Mouse (Mus musculus): ENCODE measurements around the gene Pbxip1. TPM values are rescaled to one million over a fixed set of nuclear protein-coding genes. Genes with fewer than 3 reads are reported as not detected.
A peak's percentile ranks its signal among the peaks of the same experiment; 100 is the strongest.

Gene Pbxip1
- 196 TPM in 2 replicates for total RNA-seq (2017)

DNA sequence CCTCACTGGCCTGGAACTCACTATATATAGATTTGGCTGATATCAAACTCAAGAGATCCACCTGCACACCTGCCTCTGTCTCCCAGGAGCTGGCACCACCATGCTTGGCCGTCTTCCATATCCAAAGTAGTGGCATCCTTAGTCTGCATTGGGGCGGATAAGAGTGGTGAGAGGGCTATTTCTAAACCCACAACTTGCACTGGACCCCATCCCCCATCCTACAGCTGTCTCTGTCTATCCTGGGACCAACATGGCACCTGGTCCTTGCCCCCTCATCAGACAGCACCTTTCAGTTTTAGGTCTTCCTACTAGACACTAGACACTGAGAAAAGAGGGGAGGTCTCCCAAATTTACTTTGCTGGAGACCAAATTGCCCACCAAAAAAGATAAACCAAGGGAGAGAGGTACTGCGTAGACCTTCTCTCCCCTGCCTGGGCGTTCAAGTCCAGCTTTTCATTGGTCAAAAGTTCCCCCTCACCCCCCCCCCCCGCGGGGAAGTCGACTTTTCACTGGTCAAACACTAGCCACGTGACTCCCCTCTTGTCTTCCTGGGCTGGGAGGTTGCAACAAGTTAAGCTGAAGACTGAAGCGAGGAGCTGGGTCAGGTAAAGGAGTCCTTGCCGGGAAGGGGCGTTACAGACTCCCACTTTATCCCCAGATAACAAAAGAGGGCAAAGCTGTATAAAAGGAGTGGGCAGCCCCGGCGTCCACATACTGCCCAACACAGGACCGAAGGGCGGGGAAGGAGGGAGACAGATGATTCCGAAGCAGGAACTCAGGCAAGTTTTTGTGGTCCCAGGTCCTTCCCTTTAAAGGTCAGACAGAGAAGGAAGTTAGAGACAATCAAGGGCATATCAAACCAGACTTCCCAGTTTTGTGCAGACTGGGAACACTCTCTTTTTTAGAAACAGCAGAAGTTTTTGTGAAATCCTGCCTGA lies at the start of gene Pbxip1:
Pbxip1 (plus strand) TSS at position 531 of the 938 bp plus-strand sequence.
- peak; percentile 51 for ATAC-seq (ENCODE audit: extremely low read depth, insufficient number of reproducible peaks, low FRiP score, poor library complexity, severe bottlenecking)

DNA sequence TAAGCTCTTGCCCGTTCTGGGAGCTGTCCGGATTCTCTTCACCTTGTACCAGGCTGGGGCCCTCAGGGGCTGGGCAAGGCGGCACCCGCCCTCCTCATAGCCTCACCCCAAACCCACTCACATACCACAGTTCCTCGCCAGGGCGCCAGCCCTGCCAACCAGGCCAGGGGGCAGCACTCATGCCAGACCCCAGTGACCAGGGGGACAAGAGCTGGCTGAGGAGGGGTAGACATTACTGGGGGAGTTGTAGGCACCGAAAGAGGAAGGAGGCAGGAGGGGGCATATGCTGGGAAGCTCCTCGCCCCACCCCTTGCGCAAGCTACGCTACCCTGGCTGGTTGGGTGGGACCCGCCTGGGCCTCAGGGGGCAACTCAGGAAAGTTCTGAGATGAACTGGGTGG lies 48.9 kb upstream of the Pbxip1 start:
- no peak for ATAC-seq (ENCODE audit: extremely low read depth, insufficient number of reproducible peaks, low FRiP score, poor library complexity, severe bottlenecking)

DNA sequence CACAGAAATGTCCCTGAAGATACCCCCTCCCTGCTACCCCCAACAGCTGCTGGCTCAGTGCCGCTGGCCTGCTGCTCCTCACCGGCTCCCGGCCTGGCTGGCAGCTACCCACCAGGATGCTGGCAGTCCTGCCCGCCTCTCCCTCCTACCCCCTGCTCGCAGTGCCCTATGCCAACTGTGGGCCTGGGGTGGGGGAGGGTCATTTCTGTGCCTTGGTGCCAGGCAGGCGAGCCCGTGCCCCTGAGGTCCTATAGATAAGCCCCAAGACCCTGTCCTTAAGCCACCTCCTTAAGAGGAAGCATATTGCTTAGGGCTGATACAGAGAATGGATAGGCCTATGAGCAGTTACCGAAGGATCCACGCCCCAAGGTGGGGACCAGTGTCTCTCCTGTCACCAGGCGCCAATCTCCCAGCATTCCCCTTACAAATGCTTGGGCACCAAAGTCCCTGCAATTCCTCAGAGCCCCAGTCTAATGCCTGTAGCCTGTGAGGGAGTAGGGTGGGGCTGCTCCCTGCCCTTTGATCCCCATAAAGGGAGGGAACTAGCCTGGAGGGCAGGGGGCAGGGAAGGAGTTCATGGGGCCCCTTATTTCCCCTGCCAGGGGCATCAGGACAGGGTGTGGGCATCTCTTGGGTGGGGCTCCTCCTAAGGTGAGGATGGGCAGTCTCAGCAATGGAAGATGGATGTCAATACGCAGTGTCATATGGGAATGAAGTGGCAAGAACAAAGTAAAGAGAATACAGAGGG lies 48.2 kb upstream of the Pbxip1 start:
- no peak for ATAC-seq (ENCODE audit: extremely low read depth, insufficient number of reproducible peaks, low FRiP score, poor library complexity, severe bottlenecking)

DNA sequence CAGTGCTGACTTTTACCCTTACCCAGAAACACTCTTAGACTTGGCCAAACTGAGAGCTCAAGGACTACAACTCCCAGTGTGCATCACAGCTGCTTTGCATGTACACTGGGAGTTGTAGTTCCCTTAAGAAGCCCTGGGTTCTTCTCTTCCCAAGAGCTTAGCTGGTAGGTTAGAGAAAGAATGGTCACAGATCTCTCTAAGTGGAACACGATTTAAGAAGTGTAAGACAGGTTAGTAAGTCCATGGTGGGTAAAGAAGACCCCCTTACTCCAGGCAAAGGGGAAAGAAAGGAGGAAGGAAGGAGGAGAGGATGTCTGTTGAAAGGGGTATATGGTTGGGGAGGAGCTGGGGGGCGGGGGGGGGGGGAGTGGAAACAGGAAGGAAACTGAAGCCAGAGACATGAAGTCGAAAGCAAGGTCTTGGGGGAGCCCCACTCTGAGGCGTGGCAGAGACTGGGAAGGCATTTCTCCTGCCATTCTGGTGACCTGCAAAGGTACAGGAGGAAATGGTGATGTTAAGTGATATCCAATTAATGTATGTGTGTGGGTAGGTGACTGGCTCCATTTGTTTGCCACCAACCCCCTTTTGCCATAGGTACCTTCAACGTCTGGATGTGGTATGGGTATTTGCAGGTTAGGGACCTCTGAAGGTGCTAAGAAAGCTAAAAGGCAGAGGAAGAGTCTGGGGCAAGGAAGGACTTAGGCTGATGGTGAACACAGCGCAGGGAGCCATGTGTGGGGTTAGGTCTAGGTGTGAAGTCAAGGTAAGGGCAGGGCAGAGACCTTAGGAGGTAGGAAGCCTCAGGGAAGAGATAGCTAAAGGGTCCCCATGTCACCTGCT lies 47.4 kb upstream of the Pbxip1 start:
- ATAC-seq (ENCODE audit: extremely low read depth, insufficient number of reproducible peaks, low FRiP score, poor library complexity, severe bottlenecking), result peak; percentile 47

DNA sequence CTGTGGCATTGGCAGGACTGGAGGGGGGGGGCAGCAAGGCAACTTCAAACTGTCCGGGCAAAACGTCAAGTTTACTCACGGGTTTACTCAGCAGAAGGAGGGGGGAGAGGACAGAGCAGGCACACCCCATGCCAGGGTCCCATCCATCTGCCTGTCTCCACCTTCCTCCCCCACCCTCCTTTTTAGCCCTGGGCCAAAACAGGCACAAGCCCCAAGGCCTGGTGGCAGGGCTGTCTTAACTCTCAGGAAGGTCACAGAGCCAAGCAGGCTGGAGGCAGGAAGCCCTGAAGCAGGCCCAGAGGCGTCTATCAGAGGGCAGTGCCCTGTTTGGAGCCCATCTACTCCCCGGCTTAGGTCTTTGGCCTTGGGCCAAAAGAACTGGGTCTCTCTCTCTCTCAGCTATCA lies 46.4 kb upstream of the Pbxip1 start:
- ATAC-seq (ENCODE audit: extremely low read depth, insufficient number of reproducible peaks, low FRiP score, poor library complexity, severe bottlenecking), result no peak

DNA sequence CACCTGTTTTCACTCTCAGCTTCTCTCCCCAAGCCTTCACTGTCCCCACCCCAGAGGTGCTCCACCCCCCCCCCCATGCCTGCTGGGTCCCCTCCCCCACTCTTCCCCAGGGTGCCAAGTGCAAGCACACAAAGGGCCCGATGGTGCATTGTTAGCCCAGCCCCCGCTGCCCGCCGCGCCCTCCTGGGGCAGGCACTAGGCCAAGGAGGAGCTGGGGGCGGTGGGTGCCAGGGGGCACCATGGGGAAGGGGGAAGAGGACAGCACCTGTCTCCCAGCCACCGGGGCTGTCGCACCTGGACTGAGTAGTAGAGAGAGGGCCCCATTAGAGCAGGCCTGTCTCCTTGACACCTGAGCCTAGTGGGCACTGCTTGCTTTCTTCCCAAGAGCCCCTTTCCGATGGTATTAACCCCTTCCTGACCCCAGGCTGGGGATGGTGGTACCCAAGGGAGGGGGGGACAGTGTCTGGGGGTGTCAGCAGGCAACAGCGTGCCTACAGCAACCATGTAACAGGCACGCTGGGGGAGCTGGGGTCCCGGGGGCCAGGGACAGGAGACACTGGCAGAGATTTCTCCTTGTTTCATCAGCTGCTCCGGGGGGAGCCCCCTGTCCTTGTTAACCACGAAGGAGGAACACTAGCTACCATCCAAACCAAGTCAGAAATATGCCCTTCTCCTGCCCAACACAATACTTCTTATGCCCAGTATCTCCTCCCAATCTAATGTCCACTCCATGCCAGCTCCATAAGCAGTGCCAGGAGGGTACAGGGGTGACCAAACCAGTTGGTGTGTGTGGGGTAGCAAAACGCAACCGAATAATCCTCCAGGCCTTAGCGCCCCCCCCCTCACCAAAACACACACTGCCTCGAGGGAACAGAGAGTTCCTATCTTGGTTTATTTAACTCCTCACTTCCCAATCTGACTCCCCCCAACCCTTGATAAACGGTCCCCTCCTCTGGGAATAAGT lies 45.5 kb upstream of the Pbxip1 start:
- no peak for ATAC-seq (ENCODE audit: extremely low read depth, insufficient number of reproducible peaks, low FRiP score, poor library complexity, severe bottlenecking)

DNA sequence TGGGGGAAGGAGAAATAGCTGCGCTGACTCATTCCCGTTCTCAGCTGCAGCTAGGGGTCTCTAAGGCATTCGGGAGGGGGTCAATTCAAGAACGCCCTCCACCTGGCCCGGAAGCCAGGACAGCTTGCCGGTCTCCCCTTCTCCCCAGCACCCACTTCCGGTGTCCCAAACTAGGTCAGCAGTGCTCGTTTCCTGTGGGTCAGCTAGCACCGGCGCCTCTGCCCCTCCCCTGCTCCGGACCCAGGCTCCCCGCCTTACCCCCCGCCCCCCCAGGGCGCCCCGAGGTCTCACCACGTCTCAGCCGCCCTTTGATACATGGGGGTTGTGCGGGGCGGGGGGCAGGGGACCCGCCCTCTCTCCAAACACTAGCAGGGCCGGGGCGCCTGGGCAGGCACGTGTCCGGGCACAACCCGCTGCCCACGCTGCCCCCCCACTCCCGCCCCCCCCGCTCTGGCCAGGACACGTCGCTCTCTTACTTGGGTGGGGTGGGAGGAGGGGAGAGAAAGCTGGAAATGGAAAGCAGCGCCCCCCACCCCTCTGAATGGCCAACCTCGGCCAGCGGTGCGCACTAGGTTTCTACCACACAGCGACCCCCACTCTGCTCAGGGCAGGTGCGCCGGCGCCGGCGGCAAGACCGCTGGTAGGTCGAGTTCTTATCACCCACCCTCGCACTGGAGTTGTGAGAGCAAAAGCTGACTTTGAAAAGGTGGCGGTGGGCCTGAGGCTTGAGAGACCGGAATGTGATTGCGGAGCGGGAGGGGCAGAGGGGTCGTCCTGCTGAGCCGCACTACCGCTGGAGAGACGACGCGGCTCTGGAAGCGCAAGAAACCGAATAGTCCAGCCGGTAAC lies 44.6 kb upstream of the Pbxip1 start:
- ATAC-seq (ENCODE audit: extremely low read depth, insufficient number of reproducible peaks, low FRiP score, poor library complexity, severe bottlenecking), result no peak

DNA sequence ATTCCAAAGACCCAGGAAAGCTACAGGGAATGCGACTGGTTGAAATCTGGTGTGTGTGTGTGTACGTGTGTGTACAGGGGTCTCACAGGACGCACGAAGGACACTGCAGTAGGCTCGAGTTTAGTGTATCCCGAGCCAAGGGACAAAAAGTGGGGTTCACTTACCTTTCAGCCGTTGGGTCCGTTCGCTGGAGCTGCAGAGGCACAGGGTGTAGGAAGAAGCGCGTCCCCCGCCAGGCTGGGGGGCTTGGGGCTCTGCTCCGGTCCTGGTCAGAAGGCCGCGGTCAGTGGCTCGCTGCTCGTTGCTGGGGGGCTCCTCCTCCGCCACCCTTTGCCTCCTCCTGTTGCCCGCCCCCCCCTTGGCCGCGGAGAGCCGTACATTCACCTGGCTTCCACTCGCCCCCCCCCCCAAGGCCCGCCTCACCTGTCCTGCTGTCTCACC lies 43.6 kb upstream of the Pbxip1 start:
- ATAC-seq (ENCODE audit: extremely low read depth, insufficient number of reproducible peaks, low FRiP score, poor library complexity, severe bottlenecking), result no peak

DNA sequence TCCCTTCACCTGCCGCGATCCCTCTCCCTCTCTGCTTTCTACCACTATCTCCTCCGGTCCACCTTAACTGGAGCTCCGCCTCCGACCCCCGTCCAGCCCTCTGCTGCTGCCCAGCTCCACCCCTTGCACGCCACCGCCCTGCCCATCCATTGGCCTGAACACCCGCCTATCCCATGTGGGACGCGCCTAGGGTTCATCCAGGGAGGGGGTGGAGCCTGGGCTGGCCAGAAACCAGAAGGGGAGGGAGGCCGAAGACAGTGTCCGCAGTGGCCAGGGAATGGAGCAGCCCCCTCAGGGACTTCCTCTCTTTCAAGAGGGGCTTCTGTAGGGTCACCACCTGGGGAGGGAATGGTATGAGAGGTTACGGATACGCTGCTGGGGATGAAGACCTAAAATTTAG lies 42.9 kb upstream of the Pbxip1 start:
- peak; percentile 78 for ATAC-seq (ENCODE audit: extremely low read depth, insufficient number of reproducible peaks, low FRiP score, poor library complexity, severe bottlenecking)

DNA sequence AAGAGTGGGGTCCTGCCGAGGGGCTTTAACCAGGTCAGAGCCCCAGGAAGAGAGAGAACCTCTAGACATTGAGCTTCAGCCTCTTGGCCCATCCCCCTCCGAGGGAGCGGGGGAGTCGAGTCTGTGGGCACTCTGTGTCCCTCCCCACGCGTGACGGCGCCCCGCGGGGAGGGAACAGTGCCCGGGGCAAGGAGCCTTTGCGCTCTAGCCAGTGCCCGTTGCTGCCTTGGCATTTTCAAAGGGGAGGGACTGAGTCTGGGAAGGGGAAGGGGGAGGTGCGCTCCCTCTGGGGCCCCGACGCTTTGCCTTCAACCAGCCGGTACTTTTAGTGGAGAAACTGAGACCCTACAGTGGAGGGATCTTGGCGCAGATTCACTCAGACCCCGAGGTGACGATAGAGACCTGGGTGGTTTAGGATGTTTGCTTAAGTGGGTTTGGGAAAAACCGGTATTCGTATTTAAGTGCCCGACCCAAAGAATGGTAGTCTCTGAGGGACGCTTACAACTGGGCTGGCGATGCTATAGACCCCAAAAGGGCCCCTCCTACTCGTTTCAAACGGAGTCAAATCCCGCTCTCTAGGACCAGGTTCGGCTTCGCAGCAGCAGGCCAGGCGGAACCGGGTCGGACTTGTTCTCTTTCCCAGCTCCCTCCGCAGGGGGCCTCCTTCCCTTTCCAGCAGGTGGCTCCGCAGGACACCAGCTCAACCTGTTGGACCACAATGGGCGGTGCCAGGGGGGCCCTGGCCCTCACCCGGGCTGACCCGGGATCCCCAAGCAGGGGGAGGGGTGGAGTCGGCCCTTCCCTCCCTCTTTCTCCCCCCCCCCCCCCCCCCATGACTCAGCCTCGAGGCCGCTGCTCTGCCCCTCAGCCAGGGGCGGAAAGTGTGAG lies 42.3 kb upstream of the Pbxip1 start, which contains the start of gene Zbtb7b:
Zbtb7b (minus strand) TSS at position 771 of the 888 bp plus-strand sequence.
- ATAC-seq (ENCODE audit: extremely low read depth, insufficient number of reproducible peaks, low FRiP score, poor library complexity, severe bottlenecking), result peak; percentile 59

DNA sequence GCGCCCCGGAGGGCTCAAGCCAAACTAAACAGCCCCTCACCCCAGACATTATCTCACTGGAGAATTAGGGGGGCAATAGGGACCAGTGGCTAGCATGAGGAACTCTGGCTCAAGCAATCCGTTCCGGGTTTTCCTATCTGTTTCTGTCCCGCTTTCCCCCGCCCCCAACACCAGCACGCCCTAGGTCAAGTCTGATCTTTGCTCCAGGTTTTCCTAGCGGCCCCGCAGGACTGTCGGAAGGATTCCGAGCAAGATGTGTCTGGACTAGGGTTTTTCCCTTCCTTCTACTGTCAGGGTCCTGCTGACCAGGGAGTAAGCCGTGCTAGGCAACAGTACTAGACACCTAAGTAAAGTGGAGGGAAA lies 41.6 kb upstream of the Pbxip1 start:
- no peak for ATAC-seq (ENCODE audit: extremely low read depth, insufficient number of reproducible peaks, low FRiP score, poor library complexity, severe bottlenecking)

DNA sequence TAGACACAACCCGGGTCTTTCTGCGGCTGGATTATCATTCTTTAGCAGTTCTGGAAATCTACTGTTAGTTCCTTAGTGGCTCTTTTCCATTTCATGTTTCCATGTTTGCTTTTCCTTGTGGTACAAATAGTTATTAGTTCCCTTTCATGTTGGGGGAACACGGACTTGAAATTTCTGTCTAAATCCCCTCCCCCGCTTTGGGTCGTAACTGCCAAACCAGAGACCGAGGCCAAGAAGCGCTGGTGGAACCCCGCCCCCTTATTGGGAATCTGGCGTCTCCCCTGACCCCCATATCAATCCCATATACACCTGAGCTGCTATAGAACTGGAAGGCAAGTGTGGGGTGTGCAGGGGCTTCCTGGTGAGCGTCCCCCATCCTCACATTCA lies 41.1 kb upstream of the Pbxip1 start:
- no peak for ATAC-seq (ENCODE audit: extremely low read depth, insufficient number of reproducible peaks, low FRiP score, poor library complexity, severe bottlenecking)

DNA sequence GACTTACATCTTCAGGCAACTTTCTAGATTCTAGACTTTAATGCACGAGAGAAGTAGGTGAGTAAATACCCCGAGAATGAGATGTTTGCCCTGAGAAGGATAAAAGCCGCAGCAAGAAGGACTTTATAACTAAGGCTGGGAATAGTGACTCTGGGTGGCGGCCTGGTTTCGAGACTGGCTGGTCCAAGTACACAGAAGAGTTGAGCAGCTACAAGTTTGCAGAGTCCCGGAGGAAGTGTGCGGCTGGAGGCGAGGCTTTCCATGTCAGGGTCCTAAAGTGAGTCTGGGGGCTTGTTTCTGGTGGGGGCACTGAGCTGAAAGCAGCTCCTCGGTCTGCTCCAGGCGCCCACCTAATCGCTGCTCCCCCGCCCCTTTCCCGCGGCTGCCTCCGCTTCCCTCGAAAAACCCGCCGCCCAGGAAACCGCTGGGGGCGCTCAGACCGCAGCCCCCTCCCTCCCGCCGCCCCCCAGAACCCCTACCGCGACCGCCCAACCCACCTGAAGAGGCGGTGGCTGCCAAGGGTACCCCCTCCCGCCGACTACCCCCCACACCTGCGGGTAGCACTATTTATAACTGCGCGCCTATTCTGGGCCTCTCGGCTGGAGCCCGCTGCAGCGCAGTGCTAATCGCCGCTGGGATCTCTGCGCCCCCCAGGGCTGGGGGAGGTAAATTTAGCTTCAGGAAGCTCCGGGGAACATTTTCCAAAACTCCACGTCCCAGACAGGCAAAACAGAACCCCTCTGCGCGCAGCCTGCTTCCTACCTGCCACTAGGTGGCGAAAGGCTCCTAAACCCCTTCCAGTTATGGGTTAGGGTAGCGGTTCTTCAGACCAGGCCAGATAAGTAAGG lies 40.5 kb upstream of the Pbxip1 start:
- ATAC-seq (ENCODE audit: extremely low read depth, insufficient number of reproducible peaks, low FRiP score, poor library complexity, severe bottlenecking), result peak; percentile 18; the same call in 1 of the 2 replicates

DNA sequence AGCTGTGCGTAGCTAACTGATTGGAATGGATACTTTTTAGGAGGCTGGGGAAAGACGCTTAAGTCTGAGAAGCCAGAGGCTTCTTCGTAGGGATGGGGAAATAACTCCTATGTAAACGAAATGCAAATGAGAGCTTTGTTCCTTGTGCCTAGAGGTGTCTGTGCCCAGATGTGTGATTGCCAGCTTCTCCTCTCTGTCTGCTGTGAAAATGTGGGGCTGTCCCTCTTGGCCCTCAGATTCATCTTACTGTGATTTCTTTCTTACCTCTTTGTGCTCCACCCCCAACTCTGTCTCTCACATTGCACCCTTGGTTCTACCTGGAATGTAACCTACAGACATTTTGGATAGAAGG lies 39.9 kb upstream of the Pbxip1 start:
- no peak for ATAC-seq (ENCODE audit: extremely low read depth, insufficient number of reproducible peaks, low FRiP score, poor library complexity, severe bottlenecking)

DNA sequence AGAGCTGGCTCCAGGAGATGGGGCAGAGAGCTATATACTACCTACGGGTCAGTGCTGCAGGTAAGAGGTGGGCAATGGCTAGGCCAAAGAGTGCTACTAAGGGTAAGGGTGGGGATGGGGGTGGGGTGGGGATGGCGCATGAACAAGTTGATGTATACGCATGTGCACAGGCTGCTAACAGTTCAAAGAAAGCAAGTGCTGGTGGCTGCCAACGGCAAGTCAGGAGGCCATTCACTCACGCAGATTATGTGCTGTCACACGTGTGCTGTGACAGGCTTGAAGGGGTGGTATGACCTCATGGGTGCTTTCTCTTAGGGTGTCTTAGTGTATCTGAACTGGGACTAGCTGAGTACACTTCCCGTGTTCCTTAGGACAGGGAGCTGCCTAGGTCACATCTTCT lies 35.2 kb upstream of the Pbxip1 start:
- no peak for ATAC-seq (ENCODE audit: extremely low read depth, insufficient number of reproducible peaks, low FRiP score, poor library complexity, severe bottlenecking)

DNA sequence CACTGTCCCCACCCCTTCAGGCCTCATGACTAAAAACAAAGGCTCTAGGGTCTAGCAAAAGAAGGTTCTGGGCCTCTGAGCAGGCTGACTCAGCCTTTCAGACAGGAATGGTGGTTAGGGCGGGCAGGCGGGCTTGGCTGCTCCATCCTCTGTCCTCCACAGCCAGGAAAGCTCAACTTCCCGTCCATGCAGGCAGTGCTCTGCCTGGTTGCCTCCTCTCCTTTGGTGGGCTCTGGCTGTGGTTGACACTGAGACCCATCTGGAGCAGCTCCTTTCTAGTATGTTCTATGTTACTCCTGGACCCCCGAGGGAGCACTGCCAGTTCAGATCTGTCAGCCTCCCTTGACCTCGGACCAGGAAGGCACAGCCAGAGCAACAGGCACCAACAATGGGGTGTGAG lies 33.8 kb upstream of the Pbxip1 start, which contains the start of gene Lenep:
Lenep (minus strand) TSS at position 101 of the 400 bp plus-strand sequence.
- ATAC-seq (ENCODE audit: extremely low read depth, insufficient number of reproducible peaks, low FRiP score, poor library complexity, severe bottlenecking), result no peak
